Mouse (Mus musculus) heart, embryonic 14.5 days (tissue): ENCODE measurements around the gene Clca3a1. TPM values are rescaled to one million over a fixed set of nuclear protein-coding genes. Genes with fewer than 3 reads are reported as not detected.
"Not testable (repeated sequence)": the region's sequence is repeated elsewhere in the genome, so short reads cannot be mapped to it uniquely, and the experiment has no call there.

Experiments used
- ATAC-seq: fragments of 200-750 bp; cut with Nextera tagmentation; 2 replicates; pipeline ENCODE4 v1.8.0; 2017; ENCODE audit warnings: low read depth, moderate TSS enrichment; ENCODE audit not compliant: insufficient number of reproducible peaks, insufficient read depth, low FRiP score
- H3K27ac ChIP-seq, 2 experiments: fragments of 200-500 bp in 1 of 2; fragments of 300-500 bp in 1 of 2; sonication (generic) in 1 of 2; replicated peaks in 1 of 2; 2 replicates each; pipeline ENCODE4 v1.5.1; 2012 to 2014; ENCODE audit warnings: low read depth in 2 of 2, low read length in 2 of 2, control low read depth in 1 of 2, mild to moderate bottlenecking in 1 of 2, mixed read lengths in 1 of 2; ENCODE audit not compliant: control insufficient read depth in 1 of 2, insufficient read depth in 1 of 2
- H3K27me3 ChIP-seq: fragments of 300-500 bp; sonication (generic); 2 replicates; pipeline ENCODE4 v1.6.1; 2014; ENCODE audit warnings: mild to moderate bottlenecking, low read length, control low read depth; ENCODE audit not compliant: control insufficient read depth, insufficient read depth
- H3K36me3 ChIP-seq: fragments of 300-500 bp; sonication (generic); 2 replicates; pipeline ENCODE4 v1.6.1; 2014; ENCODE audit warnings: mild to moderate bottlenecking, control low read depth, low read length, mixed read lengths; ENCODE audit not compliant: control insufficient read depth, insufficient read depth
- H3K4me1 ChIP-seq, 2 experiments: fragments of 200-500 bp in 1 of 2; fragments of 300-500 bp in 1 of 2; sonication (generic) in 1 of 2; 2 replicates each; pipeline ENCODE4 v1.6.1; 2012 to 2014; ENCODE audit warnings: low read length in 2 of 2, control low read depth in 1 of 2, mixed read lengths in 1 of 2; ENCODE audit not compliant: control insufficient read depth in 2 of 2, insufficient read depth in 2 of 2
- H3K4me2 ChIP-seq: fragments of 300-500 bp; sonication (generic); 2 replicates; pipeline ENCODE4 v1.6.1; 2014; ENCODE audit warnings: mild to moderate bottlenecking, low read length
- H3K4me3 ChIP-seq, 2 experiments: fragments of 200-500 bp in 1 of 2; fragments of 300-500 bp in 1 of 2; sonication (generic) in 1 of 2; 2 replicates each; pipeline ENCODE4 v1.5.1; 2012 to 2014; ENCODE audit warnings: low read length in 2 of 2, mild to moderate bottlenecking in 2 of 2, control low read depth in 1 of 2, low read depth in 1 of 2, moderate library complexity in 1 of 2; ENCODE audit not compliant: control insufficient read depth in 1 of 2, insufficient read depth in 1 of 2
- H3K9ac ChIP-seq: fragments of 300-500 bp; sonication (generic); 2 replicates; pipeline ENCODE4 v1.6.1; 2014; ENCODE audit warnings: mild to moderate bottlenecking, low read length
- H3K9me3 ChIP-seq: fragments of 300-500 bp; sonication (generic); 2 replicates; pipeline ENCODE4 v1.6.1; 2016; ENCODE audit warnings: low read length, control low read depth; ENCODE audit not compliant: control insufficient read depth
- WGBS: fragments of 180-500 bp; shearing (Covaris S2); extraction: QIAGEN DNeasy Blood & Tissue Kit; methylation state at CpG from one replicate; pipeline ENCODE4 v1.1.7; 2014; 5-methylcytosine and 5-hydroxymethylcytosine counted together
- polyA plus RNA-seq: library from polyadenylated mRNA; unstranded; fragments of >200 nt; fragmentation: Nextera tagmentation; extraction: Ambion mirVana; gene quantifications from 2 replicates; pipeline ENCODE4 v1.2.1, GENCODE M21; 2014

Clca3a1 gene
- polyA plus RNA-seq, 1 experiment from 2014 or later: 27.7 TPM

- ATAC-seq: no peak
- Histone ChIP-seq H3K27ac (peak overlapping the region in 1 of 2 experiments; percentile 74; a peak in 3 of 4 replicates), H3K4me1 (peaks cover 9 to 10% of the 10 kb centered on the region in 2 experiments), H3K36me3 (peaks cover 12% of the 10 kb centered on the region; the same call in 1 of the 2 replicates), H3K9me3 (no peaks in the 10 kb centered on the region), H3K27me3 (no peaks in the 10 kb centered on the region), H3K9ac (peak overlapping the region; percentile 48), H3K4me3 (peak overlapping the region in 1 of 2 experiments; percentile 37; a peak in 3 of 4 replicates), H3K4me2 (peak overlapping the region; percentile 50)
- WGBS: 52% methylated on average over 3 of the region's 3 CpGs
Measured at GRCm38 (mm10) chr3:144759719-144760118, 1.1 kb downstream of the Clca3a1 start.

DNA sequence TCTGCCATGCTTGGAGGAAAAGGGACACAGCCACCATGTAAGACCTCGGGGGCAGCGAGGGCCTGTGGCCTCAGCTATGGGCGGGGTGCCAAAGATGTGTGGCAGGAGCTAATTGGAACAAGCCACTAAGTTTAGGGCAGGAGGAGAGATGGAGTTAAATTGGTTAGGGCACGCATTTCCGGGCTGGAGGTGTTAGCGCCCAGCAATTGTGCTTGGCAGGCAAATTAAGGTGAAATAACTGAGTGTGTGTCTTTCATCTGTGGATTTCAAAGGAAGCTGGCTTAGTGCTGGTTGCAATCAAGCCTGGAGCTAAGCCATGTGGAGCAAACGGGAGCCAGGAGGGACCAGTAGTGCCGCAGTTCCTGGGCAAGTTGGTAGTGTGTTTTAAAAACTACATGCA, 4.7 kb downstream of the Clca3a1 start:
- H3K27me3 ChIP-seq, H3K4me1 ChIP-seq, H3K9me3 ChIP-seq, H3K4me2 ChIP-seq, H3K9ac ChIP-seq, ATAC-seq, H3K27ac ChIP-seq, H3K4me3 ChIP-seq: not testable (repeated sequence)
- WGBS: 79% methylated on average over 8 of the region's 8 CpGs
- H3K36me3 ChIP-seq: peaks cover 19% of the 10 kb centered on the region; the same call in 1 of the 2 replicates

DNA sequence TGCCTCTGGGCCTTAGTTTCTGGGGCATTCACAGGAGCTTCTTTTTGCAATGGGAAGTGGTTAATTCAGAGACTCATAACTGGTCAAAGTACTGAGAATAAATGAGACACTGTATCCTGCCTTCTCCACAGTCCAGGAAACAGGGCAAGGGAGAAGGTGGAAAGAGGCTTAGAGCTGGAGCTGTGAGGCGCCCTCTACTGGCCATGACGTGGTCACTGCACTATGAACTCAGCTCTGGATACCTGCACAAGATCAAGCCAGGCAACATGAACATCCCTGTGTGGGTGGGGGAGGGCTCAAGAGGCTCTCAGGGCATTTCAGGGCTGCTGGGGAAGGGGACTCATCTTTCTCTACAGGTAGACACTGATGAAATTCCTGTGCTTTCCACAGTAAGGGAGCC, 7.7 kb downstream of the Clca3a1 start:
- Histone ChIP-seq H3K27ac (no peak overlapping the region), H3K4me2 (no peak overlapping the region), H3K9ac (no peak overlapping the region), H3K27me3 (no peaks in the 10 kb centered on the region), H3K4me3 (no peak overlapping the region), H3K36me3 (peaks cover 19% of the 10 kb centered on the region; the same call in 1 of the 2 replicates), H3K4me1 (no peaks in the 10 kb centered on the region), H3K9me3 (no peaks in the 10 kb centered on the region)
- ATAC-seq: no peak
- WGBS: 12% methylated on average over 2 of the region's 2 CpGs

- H3K27me3 ChIP-seq, ATAC-seq, H3K9ac ChIP-seq, H3K36me3 ChIP-seq, H3K4me3 ChIP-seq, H3K27ac ChIP-seq, H3K9me3 ChIP-seq, H3K4me1 ChIP-seq, H3K4me2 ChIP-seq: not testable (repeated sequence)
- 60% methylated on average over 19 of the region's 21 CpGs for WGBS
Measured at GRCm38 (mm10) chr3:144749062-144749963, 11.5 kb downstream of the Clca3a1 start.

DNA sequence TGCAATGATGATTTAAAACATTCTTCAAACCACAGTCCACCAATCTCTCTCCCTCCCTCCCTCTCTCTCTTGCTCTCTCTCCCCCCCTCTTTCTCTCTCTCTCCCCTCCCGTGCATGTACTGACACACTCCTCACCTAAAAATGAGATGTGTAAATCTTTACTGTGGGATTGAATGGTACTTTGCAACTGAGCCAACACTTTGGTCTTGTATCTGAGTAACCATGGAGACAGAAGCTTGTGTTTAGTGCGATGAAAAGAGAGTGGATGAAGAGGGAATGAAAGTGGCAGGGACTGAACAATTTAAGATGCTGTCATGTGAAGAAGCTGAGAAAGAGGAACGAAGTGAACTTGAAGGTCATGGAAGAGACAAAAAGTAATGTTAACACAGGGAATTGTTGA, 13.1 kb downstream of the Clca3a1 start:
- H3K9me3 ChIP-seq, H3K9ac ChIP-seq, H3K4me3 ChIP-seq, H3K4me1 ChIP-seq, H3K4me2 ChIP-seq, H3K36me3 ChIP-seq, H3K27me3 ChIP-seq, ATAC-seq, H3K27ac ChIP-seq: not testable (repeated sequence)
- 36% methylated on average over 3 of the region's 3 CpGs for WGBS

DNA sequence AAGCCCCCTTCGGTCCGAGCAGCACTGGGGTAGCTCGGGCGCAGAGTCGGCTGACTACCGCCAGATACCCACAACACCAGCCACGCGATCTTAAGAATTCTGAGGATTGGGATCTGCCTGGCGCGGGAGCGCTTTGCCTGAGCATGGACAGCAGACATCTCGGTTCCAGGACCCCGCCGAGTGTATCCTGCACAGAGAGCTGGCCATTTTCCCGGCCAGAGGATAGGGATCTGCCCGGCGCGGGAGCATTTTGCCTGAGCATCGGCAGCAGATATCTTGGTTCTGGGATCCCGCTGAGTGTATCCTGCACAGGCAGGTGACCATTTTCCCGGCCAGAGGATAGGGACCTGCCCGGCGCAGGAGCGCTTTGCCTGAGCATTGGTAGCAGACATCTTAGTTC, 22.4 kb downstream of the Clca3a1 start:
- not testable (repeated sequence) for H3K9me3 ChIP-seq, H3K4me2 ChIP-seq
- WGBS: 67% methylated on average over 24 of the region's 24 CpGs

DNA sequence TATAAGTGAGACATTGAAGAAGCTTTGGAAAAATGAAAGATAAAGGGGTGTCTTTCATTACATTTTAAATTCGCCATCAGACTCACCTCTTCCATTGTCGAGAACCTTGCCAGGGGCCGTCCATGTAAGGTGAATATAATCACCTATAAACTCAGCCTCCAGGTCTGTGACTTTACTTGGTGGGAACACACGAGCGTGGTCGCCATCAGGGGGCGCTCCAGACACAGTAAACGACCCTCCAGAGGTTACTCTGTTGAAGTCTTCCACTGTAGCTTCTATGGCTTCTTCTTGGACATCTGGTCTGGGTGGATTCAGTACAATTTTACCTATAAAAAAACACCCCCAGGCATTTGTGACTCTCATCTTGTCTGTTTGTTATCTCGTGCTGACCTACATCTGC, 23.9 kb downstream of the Clca3a1 start:
- peaks cover 22% of the 10 kb centered on the region for H3K36me3 ChIP-seq
- H3K4me2 ChIP-seq: no peak overlapping the region
- no peaks in the 10 kb centered on the region for H3K4me1 ChIP-seq
- H3K9ac ChIP-seq: no peak overlapping the region
- ATAC-seq: no peak
- no peak overlapping the region for H3K4me3 ChIP-seq
- no peaks in the 10 kb centered on the region for H3K27me3 ChIP-seq
- no peaks in the 10 kb centered on the region for H3K9me3 ChIP-seq
- H3K27ac ChIP-seq: no peak overlapping the region
- WGBS: 23% methylated on average over 9 of the region's 9 CpGs

More for the DNA sequence above, 22.4 kb downstream of the Clca3a1 start:
- ATAC-seq, H3K4me3 ChIP-seq, H3K9ac ChIP-seq, H3K27me3 ChIP-seq, H3K4me1 ChIP-seq, H3K27ac ChIP-seq: not testable (repeated sequence)
- peaks cover 22% of the 10 kb centered on the region for H3K36me3 ChIP-seq
